Mouse (Mus musculus) left cerebral cortex, adult 11 months (tissue): ENCODE results near the gene Ccdc194.

Source experiments
- DNase-seq: peaks from one replicate; pipeline ENCODE4 v3.0.0; 2022; ENCODE audit warnings: low spot score

Ccdc194 gene

DNA sequence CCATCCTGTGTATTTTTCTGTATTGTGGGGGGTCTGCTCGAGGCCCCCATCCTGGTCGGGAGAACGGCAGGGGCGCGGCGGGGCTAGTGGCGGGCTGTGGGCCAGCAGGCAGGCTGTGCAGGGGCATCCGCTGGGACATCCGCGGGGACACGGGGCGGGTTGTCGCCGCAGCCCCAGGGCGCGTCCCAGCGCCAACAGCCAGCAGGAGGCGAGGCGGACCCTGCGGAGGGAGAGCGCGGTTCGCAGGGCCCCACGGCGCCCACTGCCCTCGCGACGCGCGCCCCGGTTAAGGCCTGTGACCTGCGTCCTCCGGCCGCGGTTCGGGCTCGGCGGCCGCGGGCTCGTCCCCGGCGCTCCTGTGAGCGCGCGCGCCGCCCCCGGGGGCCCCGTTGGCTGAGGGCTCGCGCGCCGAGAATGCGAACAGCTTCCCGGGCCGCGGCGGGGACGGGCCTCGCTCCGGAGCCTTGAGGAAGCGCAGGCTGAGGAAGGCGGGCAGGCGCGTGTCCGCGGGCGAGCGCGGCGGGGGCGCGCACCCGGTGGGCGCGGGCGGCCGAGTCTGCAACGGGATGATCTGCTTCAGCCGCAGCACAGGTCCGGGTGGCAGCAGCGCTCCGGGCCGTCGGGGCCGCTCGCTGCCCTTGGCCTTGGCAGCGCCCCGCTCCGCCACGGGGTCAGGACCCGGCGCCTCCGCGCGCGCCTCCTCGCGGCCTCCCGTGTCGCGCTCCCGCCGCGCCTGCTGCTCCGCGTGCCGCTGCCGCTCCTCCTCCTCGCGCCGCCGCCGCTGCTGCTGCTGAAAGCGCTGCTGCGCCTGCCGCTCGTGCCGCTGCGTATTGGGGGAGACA is 49.2 kb downstream of the Ccdc194 start:
- DNase-seq, result peak; percentile 74

DNA sequence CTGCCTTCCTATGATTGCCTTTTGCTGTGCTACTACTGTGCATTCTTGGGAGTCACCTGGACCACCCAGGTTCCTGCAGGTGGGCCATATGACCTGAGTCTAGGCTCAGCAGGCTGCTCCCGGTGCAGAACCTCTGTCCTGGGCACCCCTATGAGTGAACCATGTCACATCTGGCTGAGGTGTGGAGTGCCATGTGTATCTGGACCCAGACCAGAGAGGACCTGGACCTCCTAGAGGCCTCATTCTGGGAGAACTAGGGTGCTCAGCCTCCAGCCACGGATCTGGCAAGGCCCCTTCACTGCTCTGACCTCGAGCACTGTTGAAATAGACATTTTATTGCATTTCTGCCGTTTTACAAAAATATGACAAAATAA is 49.8 kb downstream of the Ccdc194 start:
- DNase-seq, result no peak

DNA sequence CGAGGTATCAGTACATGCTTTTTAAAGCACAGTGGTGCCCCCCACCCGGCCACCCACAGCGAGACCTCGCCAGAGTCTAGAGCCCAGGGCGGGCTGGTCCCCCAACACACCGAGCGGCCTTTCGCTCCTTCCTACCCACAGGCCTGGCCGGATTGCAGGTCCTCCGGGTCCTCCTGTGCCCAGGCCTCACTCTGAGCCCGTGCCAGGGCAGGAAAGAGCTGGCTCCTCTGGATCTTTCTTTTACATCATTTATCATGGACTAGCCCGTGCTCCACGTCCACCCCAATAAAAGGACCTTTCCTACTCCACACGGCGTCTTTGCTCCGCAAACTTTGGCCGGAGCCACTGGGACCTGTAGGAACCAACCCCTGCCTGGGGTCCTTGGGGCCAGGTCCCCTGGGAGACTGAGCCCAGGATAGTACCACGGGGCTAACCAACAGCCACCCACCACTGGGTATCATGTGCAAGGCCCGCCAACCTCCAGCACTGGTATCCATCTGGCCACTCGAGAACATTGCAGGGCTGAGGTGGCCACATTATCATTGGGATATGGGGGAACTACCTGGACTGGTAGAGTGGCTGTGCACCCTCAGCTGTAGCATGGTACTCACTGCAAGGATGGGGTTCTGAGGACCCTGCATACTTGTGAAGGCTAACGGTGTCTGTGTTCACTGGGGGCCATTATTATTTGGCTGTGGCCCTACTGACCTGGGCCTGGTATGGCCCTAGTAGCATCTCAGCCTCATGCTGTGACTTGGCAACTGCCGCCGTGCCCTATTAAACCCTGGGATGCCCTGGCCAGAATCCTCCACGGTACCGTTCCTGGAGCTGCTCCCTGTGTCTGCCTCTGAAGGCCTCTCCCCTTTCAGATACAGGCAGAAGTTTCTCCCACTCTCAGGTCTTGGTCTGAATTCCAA is 50.5 kb downstream of the Ccdc194 start:
- no peak for DNase-seq

DNA sequence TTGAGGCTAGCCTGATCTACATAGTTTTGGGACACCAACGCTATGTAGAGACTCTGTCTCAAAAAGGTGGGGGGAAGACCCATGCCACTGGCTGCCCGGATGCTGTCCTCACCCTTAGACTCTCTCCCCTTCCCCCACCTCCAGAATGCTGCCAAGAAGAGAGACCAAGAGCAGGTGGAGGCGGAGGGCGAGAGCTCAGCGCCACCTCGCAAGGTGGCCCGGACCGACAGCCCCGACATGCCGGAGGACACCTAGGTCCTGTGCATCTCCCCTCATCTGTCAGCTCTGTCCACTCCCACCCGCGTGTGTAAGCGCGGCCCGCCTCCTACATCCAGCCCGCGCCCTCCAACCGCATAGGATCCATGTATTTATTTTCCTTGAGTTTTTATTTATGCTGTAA is 51.2 kb downstream of the Ccdc194 start:
- no peak for DNase-seq

DNA sequence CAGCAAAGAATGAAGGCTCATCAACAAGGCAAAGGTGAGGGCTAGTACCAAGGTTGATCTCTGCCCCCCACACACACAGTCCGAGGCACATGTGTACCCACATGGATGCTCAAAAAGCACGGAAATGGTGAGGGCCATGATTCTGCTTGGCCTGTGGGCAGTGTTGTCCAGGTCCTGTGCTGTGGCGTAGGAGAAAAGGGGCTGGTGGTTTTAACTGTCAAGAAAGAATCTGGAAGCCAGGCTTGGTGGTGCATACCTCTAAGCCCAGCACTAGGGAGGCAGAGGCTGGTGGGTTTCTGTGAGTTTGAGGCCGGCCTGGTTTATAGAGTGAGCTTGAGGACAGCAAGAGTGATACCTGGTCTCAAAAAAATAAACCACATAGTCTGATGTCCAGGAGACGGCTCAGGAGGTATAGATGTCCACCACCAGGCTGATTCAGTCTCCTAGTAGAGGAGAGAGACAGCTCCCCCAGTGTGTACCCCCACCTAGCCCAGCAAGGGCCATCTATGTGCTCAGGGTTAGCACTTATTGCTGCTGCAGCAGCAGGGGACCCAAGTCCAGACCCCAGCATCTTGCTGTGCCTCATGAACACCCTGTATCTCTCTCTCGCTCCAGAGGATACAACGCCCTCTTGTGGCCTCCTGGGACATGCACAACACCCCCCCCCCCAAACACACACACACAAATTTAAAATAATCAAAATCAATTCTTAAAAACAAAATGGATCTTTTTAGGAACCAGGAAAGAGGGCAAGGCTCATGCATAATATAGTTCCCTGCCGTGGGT is 52.7 kb downstream of the Ccdc194 start:
- no peak for DNase-seq

DNA sequence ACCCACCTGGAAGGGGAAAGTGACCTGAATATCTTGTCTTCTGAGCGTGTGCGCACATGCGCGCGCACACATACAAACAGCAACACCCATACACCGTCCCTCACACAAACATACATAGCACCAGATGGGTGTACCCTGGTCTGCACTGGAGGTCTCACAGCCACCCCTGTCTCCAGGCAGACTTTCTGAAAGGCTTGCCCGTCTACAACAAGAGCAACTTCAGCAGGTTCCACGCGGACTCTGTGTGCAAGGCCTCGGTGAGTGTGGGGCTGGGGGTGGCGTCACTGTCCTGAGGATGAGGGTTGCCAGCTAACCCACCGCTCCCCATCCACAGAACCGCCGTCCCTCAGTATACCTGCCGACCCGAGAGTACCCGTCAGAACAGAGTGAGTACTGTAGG is 53.6 kb downstream of the Ccdc194 start:
- no peak for DNase-seq

DNA sequence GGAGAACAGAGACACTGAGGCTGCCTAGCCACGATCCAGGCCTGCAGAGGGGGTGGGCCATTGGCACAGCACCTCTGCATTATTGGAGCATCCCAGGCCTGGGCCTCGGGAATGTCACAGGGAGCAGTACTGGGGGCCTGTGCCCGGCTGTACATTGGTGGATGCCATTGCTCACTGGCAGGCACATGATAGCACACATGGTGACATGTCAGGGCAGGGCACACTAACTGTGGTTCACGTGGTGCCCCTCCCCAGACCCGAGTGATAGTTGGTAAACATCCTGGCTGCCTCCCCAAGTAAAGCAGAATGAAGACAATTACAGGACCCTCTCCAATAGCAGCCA is 54.6 kb downstream of the Ccdc194 start:
- no peak for DNase-seq

DNA sequence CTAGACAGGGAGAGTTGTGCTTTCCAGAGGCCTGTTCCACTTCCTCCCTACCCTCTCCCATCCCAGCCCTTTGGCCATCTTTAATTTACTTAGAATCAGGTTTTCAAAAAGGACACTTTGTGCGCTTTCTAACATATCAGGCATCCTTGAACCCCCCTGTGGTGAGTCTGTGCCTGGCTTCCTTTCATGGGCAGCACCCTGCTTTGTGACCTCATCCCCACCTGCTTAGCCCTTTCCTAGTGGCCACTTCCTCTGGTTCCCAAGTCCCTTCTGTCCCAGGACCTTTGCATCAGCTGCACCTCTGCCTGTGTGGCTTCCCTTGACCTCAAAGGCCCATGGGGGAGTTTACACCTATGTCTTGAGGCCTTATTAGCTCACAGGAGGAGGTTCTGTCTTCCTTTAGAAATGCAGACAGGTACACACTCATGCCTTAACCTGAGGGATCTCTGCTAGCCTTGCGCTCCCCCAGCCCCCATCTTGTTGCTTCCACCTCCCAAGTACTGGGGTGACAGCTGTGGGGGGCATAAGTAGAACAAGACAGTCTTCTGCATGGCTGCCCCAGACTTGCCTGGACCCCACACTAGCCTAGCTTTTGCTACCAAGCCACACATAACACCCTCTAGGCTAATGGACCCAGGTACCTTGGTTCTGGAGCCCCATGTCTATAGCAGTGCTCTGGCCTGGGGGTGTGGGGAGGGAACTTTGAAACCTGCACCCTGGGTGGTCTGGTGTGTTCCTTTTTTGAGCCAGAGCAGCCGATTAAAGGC is 55.2 kb downstream of the Ccdc194 start:
- DNase-seq, result no peak
